Mouse (Mus musculus) limb, embryonic 14.5 days (tissue): Measurements from ENCODE around the gene Tmod2. TPM values are rescaled to one million over a fixed set of nuclear protein-coding genes. Genes with fewer than 3 reads are reported as not detected.
A peak's percentile ranks its signal among the peaks of the same experiment; 100 is the strongest.
"Not testable (repeated sequence)": the region's sequence is repeated elsewhere in the genome, so short reads cannot be mapped to it uniquely, and the experiment has no call there.

Experiments
- ATAC-seq: fragments of 200-750 bp; cut with Nextera tagmentation; 2 replicates; pipeline ENCODE4 v1.8.0; 2017; ENCODE audit warnings: low read depth, moderate number of reproducible peaks, moderate TSS enrichment; ENCODE audit not compliant: low FRiP score
- DNase-seq: peaks from one replicate; pipeline ENCODE4 v3.0.0-alpha.2; 2015; ENCODE audit warnings: low spot score
- H3K27ac ChIP-seq: fragments of 300-500 bp; sonication (generic); replicated peaks from 2 replicates; pipeline ENCODE4 v1.5.1; 2014; ENCODE audit warnings: low read depth, mild to moderate bottlenecking, low read length, moderate library complexity, mixed read lengths
- H3K27me3 ChIP-seq: fragments of 300-500 bp; sonication (generic); 2 replicates; pipeline ENCODE4 v1.6.1; 2014; ENCODE audit warnings: low read length, mixed read lengths; ENCODE audit not compliant: control insufficient read depth, insufficient read depth
- H3K36me3 ChIP-seq: fragments of 300-500 bp; sonication (generic); 2 replicates; pipeline ENCODE4 v1.6.1; 2014; ENCODE audit warnings: mild to moderate bottlenecking, low read length, moderate library complexity, mixed read lengths; ENCODE audit not compliant: control insufficient read depth, insufficient read depth
- H3K4me1 ChIP-seq: fragments of 300-500 bp; sonication (generic); 2 replicates; pipeline ENCODE4 v1.6.1; 2014; ENCODE audit warnings: antibody characterized with exemption, low read length, mixed read lengths; ENCODE audit not compliant: control insufficient read depth, insufficient read depth
- H3K4me2 ChIP-seq: fragments of 300-500 bp; sonication (generic); replicated peaks from 2 replicates; pipeline ENCODE4 v1.6.1; 2014; ENCODE audit warnings: low read depth, mild to moderate bottlenecking, low read length, moderate library complexity; ENCODE audit not compliant: severe bottlenecking
- H3K4me3 ChIP-seq: fragments of 300-500 bp; sonication (generic); replicated peaks from 2 replicates; pipeline ENCODE4 v1.5.1; 2014; ENCODE audit warnings: low read length
- H3K9ac ChIP-seq: fragments of 300-500 bp; sonication (generic); 2 replicates; pipeline ENCODE4 v1.6.1; 2014; ENCODE audit warnings: mild to moderate bottlenecking, low read depth, low read length, moderate library complexity; ENCODE audit not compliant: severe bottlenecking
- H3K9me3 ChIP-seq: fragments of 300-500 bp; sonication (generic); 2 replicates; pipeline ENCODE4 v1.6.1; 2016; ENCODE audit warnings: low read length; ENCODE audit not compliant: control insufficient read depth
- POLR2A ChIP-seq: fragments of 200-500 bp; IDR thresholded peaks from 2 replicates; pipeline ENCODE4 v1.8.0; 2012; ENCODE audit warnings: inconsistent platforms, mild to moderate bottlenecking, moderate library complexity, borderline replicate concordance; ENCODE audit not compliant: insufficient read depth, insufficient read length; ENCODE audit errors: extremely low read depth
- WGBS: fragments of 180-500 bp; shearing (Covaris S2); extraction: QIAGEN DNeasy Blood & Tissue Kit; methylation state at CpG from one replicate; pipeline ENCODE4 v1.1.7; 2014; 5-methylcytosine and 5-hydroxymethylcytosine counted together
- polyA plus RNA-seq, 2 experiments: library from polyadenylated mRNA; depleted of rRNA in 1 of 2; stranded (reverse) in 1 of 2; unstranded in 1 of 2; fragments of >200 nt; fragmentation: Nextera tagmentation in 1 of 2; extraction: Ambion mirVana in 1 of 2; gene quantifications; 2 replicates each; pipeline versions ENCODE4 v1.2.1 to v1.2.3; 2012 to 2014

Tmod2 gene
- polyA plus RNA-seq, 2 experiments: 5.7 to 18.8 TPM

DNA sequence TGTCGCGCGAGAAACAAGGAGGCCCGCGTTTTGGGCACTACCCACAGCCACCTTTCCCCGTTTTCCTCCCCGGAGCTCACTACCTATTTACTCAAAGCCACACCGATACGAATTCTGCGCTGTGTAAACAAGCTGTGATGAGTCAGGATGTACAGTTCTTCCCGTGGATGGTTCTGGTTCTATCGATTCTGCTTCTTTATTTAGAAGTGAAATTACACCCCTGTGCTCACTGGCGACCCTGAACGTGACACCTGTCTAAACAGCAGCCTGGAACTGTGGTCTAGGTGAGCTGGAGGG, 15.1 kb upstream of the Tmod2 start:
- Histone ChIP-seq H3K36me3 (no peaks in the 10 kb centered on the region), H3K27ac (peak overlapping the region; percentile 89), H3K4me2 (peak overlapping the region; percentile 82), H3K9me3 (no peaks in the 10 kb centered on the region), H3K4me3 (peak overlapping the region; percentile 82), H3K27me3 (no peaks in the 10 kb centered on the region), H3K9ac (peak overlapping the region; percentile 96), H3K4me1 (peaks cover 9% of the 10 kb centered on the region; the same call in 1 of the 2 replicates)
- ATAC-seq (no peak), DNase-seq (no peak)
- WGBS: under 1% methylated on average over 14 of the region's 14 CpGs
- no peak for TF ChIP-seq POLR2A

DNA sequence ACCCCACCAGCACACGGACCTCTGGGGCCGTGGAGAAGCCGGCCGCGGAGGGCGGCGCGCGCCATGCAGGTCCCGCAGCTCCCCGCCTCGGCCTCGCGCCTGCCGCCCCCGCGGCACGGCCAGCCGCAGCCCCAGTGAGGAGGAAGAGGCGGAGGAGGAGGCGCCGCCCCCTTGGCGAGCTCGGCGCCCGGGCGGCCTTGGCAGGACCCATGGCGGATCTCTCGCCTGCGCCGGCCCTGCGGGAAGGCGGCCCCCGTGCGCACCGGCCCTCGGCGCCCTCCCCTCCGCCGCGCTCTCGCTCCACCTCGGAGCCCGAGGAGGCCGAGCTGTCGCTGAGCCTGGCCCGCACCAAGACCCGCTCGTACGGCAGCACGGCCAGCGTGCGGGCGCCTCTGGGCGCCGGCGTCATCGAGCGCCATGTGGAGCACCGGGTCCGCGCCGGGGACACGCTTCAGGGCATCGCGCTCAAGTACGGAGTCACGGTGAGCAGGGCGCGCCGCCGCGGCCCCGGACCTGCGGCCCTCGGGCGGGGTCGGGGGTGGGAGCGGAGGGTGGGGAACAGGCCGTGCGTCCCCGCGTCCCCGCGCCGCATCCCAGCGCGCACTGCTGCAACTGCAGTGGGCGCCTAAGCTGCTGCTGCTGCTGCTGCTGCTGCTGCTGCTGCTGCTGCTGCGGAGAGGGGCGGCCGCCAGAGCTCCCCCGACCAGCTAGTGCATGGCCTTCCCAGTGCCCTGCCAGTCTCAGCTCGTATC, 14.6 kb upstream of the Tmod2 start, which contains the start of gene Lysmd2:
Gene Lysmd2 (plus strand): TSS at position 186 of the 752 bp plus-strand sequence.
- Histone ChIP-seq H3K4me1 (peaks cover 9% of the 10 kb centered on the region; the same call in 1 of the 2 replicates), H3K9ac (peak within 1 kb of the TSS; percentile 96), H3K36me3 (no peaks in the 10 kb centered on the region), H3K27me3 (no peaks in the 10 kb centered on the region), H3K9me3 (no peaks in the 10 kb centered on the region), H3K27ac (peak within 1 kb of the TSS; percentile 89), H3K4me3 (peak within 1 kb of the TSS; percentile 82), H3K4me2 (peak within 1 kb of the TSS; percentile 82)
- DNase-seq (peak; percentile 57), ATAC-seq (peak; percentile 90)
- TF ChIP-seq POLR2A: peak; percentile 71; the same call in 1 of the 2 replicates
- 1% methylated on average over 58 of the region's 94 CpGs for WGBS

DNA sequence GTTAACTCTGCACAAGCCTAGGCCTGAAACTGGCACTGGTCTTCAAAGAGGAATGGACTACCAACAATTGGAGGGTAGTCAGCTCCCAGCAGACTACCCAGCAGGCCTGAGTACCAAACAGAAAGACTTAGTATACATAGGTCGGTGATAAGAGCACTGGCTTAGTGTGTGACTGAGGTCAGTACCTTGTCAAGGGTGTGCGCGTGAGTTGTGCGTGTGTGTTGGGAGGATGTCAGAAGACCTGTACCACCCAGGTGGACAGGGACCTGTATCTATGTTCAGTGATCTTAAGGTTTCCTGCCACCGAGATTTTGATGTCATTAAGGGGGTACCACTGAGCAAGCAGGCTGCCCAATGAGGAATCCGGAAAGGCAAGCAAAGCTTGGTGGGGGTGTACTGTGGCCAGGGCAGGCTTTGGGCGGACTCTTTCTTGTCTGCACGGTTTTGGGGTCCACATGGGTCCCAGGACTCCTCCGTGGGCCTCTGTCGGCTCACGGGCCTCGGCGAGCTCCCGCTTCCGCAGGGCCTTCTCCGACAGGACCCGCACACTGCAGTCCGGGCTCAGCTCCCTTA, 13.9 kb upstream of the Tmod2 start:
- Histone ChIP-seq H3K4me2 (peak overlapping the region; percentile 82), H3K27me3 (no peaks in the 10 kb centered on the region), H3K36me3 (no peaks in the 10 kb centered on the region), H3K9me3 (no peaks in the 10 kb centered on the region), H3K9ac (peak overlapping the region; percentile 96), H3K27ac (peak overlapping the region; percentile 89), H3K4me1 (peaks cover 9% of the 10 kb centered on the region; the same call in 1 of the 2 replicates), H3K4me3 (peak overlapping the region; percentile 82)
- peak; percentile 53 for ATAC-seq
- DNase-seq: no peak
- WGBS: 16% methylated on average over 18 of the region's 18 CpGs
- TF ChIP-seq POLR2A: no peak

DNA sequence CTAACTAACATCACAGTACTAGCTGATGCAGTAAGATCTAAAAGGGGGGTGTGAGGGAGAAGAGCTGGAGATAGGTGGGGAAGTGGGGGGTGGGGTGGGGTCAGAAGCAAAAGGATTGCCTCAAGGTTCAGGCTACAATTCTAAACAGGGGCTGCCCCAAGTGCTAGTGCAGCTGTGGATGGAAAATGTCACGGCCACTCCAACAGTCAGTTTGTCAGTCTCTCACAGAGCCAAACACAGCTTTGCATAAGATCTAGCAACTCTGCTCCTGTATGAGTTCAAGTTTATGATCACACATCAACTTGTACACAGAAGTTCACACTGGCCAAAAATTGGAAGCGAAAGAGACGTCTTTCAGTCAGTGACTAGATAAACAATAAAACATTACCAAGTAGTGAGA, 10.3 kb upstream of the Tmod2 start:
- no peak overlapping the region for H3K4me2 ChIP-seq
- H3K9ac ChIP-seq: no peak overlapping the region
- 73% methylated on average over 3 of the region's 3 CpGs for WGBS
- H3K9me3 ChIP-seq: no peaks in the 10 kb centered on the region
- no peaks in the 10 kb centered on the region for H3K36me3 ChIP-seq
- TF ChIP-seq POLR2A: no peak
- no peak overlapping the region for H3K27ac ChIP-seq
- no peak overlapping the region for H3K4me3 ChIP-seq
- peaks cover 6% of the 10 kb centered on the region; the same call in 1 of the 2 replicates for H3K4me1 ChIP-seq
- ATAC-seq (no peak), DNase-seq (no peak)
- H3K27me3 ChIP-seq: no peaks in the 10 kb centered on the region

- not testable (repeated sequence) for ATAC-seq, H3K4me2 ChIP-seq, H3K36me3 ChIP-seq, H3K27me3 ChIP-seq, H3K9ac ChIP-seq, H3K27ac ChIP-seq, DNase-seq, H3K4me1 ChIP-seq, H3K9me3 ChIP-seq, H3K4me3 ChIP-seq
- 94% methylated on average over 2 of the region's 2 CpGs for WGBS
Measured at GRCm38 (mm10) chr9:75619761-75620160, 8.6 kb upstream of the Tmod2 start.
